Mouse (Mus musculus) cortical plate, adult 2 months (tissue): Measurements from ENCODE around the gene Klhl7. TPM values are rescaled to one million over a fixed set of nuclear protein-coding genes. Genes with fewer than 3 reads are reported as not detected.

Experiments used
- H3K27ac ChIP-seq: fragments of 200-500 bp; 2 replicates; pipeline ENCODE4 v1.5.1; 2012; ENCODE audit warnings: low read length, control low read depth, inconsistent platforms; ENCODE audit not compliant: insufficient read depth
- H3K4me1 ChIP-seq: fragments of 200-500 bp; 2 replicates; pipeline ENCODE4 v1.6.1; 2011; ENCODE audit warnings: low read length; ENCODE audit not compliant: control insufficient read depth, insufficient read depth
- H3K4me3 ChIP-seq: fragments of 200-500 bp; 2 replicates; pipeline ENCODE4 v1.5.1; 2011; ENCODE audit warnings: mild to moderate bottlenecking, low read length, control low read depth; ENCODE audit not compliant: insufficient read depth
- CTCF ChIP-seq: fragments of 200-500 bp; IDR thresholded peaks from 2 replicates; pipeline ENCODE4 v1.5.1; 2011; ENCODE audit warnings: mild to moderate bottlenecking, control low read depth, low read length; ENCODE audit not compliant: insufficient read depth; ENCODE audit errors: extremely low read depth
- POLR2A ChIP-seq: fragments of 200-500 bp; IDR thresholded peaks from 2 replicates; pipeline ENCODE4 v1.6.1; 2011; ENCODE audit warnings: mild to moderate bottlenecking, low read length, control low read depth; ENCODE audit not compliant: insufficient read depth; ENCODE audit errors: extremely low read depth
- polyA plus RNA-seq: library from polyadenylated mRNA; depleted of rRNA; stranded (reverse); fragments of >200 nt; gene quantifications from 2 replicates; pipeline ENCODE4 v1.2.3, GENCODE M21; 2012; rRNA removed

Gene Klhl7
- polyA plus RNA-seq, 1 experiment = 52.9 TPM

- Histone ChIP-seq H3K4me1 (no peaks in the 10 kb centered on the region), H3K27ac (0 out of 2 replicates have a peak overlapping the region, but pooled peaks have one; percentile 2), H3K4me3 (no peak overlapping the region)
- TF ChIP-seq CTCF (no peak), POLR2A (no peak)
Measured at GRCm38 (mm10) chr5:24202492-24202891, 102.1 kb downstream of the Klhl7 start.

DNA sequence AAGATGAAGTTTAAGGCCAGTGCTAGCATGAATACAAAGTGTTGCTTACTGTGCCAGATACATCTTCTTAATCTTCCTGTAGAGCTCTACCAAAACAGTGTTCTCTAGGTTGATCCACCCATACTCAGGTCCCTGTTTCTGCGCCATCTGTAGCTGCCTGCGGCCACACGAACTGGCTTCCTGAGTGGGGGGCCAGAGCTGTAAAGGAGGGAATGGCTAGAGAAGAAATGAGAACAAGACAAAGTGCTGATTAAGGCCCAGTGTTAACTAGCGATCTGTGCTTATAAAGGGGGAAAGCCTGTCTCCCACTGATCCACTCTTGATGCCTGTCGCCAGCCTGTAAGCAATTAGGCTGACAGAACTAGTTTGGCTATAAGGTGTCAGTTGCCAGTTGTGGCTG, 102.9 kb downstream of the Klhl7 start:
- H3K4me1 ChIP-seq = no peaks in the 10 kb centered on the region
- no peak overlapping the region for H3K27ac ChIP-seq
- H3K4me3 ChIP-seq = no peak overlapping the region
- no peak for TF ChIP-seq POLR2A
- TF ChIP-seq CTCF = no peak

- Histone ChIP-seq H3K4me3 (no peak overlapping the region), H3K4me1 (no peaks in the 10 kb centered on the region), H3K27ac (no peak overlapping the region)
- no peak for TF ChIP-seq POLR2A
- no peak for TF ChIP-seq CTCF
Measured at GRCm38 (mm10) chr5:24207965-24208364, 107.6 kb downstream of the Klhl7 start.

- H3K4me1 ChIP-seq = no peaks in the 10 kb centered on the region
- H3K4me3 ChIP-seq = no peak overlapping the region
- H3K27ac ChIP-seq = no peak overlapping the region
- TF ChIP-seq CTCF (no peak), POLR2A (no peak)
Measured at GRCm38 (mm10) chr5:24208505-24208904, 108.1 kb downstream of the Klhl7 start.

Other genes with a start within 250 kb of the Klhl7 start
- gene Fam126a, start 69.9 kb upstream of the Klhl7 start, polyA plus RNA-seq = 7.9 and 8.5 TPM in 2 replicates
- gene Nupl2, start 64.4 kb downstream of the Klhl7 start, polyA plus RNA-seq = 9.3 and 10.5 TPM in 2 replicates